Mouse (Mus musculus) bone marrow macrophage, adult 2 months (primary cell): ENCODE measurements around the gene 0610010K14Rik. TPM values are rescaled to one million over a fixed set of nuclear protein-coding genes. Genes with fewer than 3 reads are reported as not detected.
A peak's percentile ranks its signal among the peaks of the same experiment; 100 is the strongest.

Source experiments
- H3K27ac ChIP-seq: 2 replicates; pipeline ENCODE4 v1.5.1; 2012; ENCODE audit warnings: low read depth, low read length; ENCODE audit not compliant: insufficient read depth
- H3K4me1 ChIP-seq: 2 replicates; pipeline ENCODE4 v1.6.1; 2012; ENCODE audit warnings: low read length; ENCODE audit not compliant: control insufficient read depth, insufficient read depth
- H3K4me3 ChIP-seq: 2 replicates; pipeline ENCODE4 v1.5.1; 2012; ENCODE audit warnings: mild to moderate bottlenecking, low read length, moderate library complexity; ENCODE audit not compliant: insufficient read depth
- CTCF ChIP-seq: IDR thresholded peaks from 2 replicates; pipeline ENCODE4 v1.5.1; 2012; ENCODE audit warnings: low read depth, mild to moderate bottlenecking, low read length, moderate library complexity
- POLR2A ChIP-seq: IDR thresholded peaks from 2 replicates; pipeline ENCODE4 v1.6.1; 2012; ENCODE audit warnings: mild to moderate bottlenecking, low read depth, low read length, borderline replicate concordance
- polyA plus RNA-seq: library from polyadenylated mRNA; stranded (reverse); fragments of >200 nt; gene quantifications from 2 replicates; pipeline ENCODE4 v1.2.4, GENCODE M21; 2012; ENCODE audit not compliant: missing spikeins, insufficient read depth, insufficient read length

The 0610010K14Rik gene
- polyA plus RNA-seq, 1 experiment: 49.9 TPM

DNA sequence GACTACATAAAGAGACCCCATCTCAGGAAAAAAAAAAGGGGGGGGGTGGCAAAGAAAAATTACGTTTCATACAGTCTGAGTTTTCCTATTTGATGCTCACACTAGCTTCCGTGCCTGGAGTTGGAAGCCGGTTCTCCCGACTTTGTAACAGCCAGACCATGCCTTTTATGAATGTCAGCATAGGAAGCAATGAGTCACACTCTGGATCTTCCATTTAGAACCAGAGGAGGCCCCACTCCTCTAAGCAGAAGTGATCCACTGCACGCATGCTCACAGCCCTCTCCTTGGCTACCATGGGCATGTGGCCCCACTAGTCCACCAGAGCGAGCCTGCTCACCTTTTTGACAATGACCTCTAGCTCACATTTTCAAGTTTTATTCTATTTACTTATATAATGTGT is 46.5 kb downstream of the 0610010K14Rik start:
- H3K4me3 ChIP-seq: no peak overlapping the region
- peak overlapping the region; percentile 83 for H3K27ac ChIP-seq
- H3K4me1 ChIP-seq: peaks cover 58% of the 10 kb centered on the region
- TF ChIP-seq POLR2A (no peak), CTCF (no peak)

DNA sequence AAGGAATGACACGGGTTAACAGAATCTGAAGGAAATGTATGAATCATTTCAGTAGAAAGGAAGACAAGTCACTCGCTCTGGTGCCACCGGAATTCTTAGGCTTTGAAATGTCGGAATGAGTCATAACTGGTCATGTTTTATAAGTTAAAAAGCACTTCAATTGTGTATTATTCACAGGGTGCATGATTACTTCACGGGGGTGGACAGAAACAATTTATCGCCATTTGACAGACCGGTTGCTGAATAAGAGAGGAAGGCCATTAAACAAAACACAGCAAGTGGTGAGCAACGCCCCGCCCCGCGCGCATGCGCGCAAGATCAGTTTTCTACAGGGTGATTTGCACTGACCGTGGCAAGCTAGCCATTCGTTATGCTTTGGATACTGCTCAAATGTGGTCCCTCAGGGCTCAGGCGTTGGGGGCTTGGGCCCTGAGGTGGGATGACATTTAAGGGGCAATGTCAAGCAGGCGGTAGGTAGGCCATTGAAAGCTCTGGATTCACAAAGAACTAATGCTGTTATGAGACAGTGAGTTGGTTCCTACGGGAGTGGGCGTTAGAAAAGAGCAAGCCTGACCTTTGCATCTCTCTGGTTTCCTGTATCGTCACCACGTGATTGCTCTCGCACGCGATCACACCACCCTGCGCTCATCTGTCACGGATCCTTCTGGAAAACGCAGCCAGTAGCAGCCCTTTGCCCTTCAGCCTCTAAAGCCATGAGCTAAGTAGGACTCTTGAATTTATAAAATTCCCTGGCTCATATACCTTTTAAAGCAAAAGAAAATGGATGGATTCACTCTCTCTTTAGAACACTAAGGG is 48.2 kb downstream of the 0610010K14Rik start:
- Histone ChIP-seq H3K27ac (peak overlapping the region; percentile 87), H3K4me3 (no peak overlapping the region), H3K4me1 (peaks cover 65% of the 10 kb centered on the region)
- TF ChIP-seq POLR2A: no peak
- TF ChIP-seq CTCF: no peak

Other genes with a start within 250 kb of the 0610010K14Rik start
- gene Gabarap, start 246.8 kb downstream of the 0610010K14Rik start, polyA plus RNA-seq: 1,001 and 1,002 TPM in 2 replicates
- 77.6 and 78.1 TPM in 2 replicates for gene Phf23, start 242.1 kb downstream of the 0610010K14Rik start, polyA plus RNA-seq
- 20.4 and 25.8 TPM in 2 replicates for gene Dvl2, start 237.3 kb downstream of the 0610010K14Rik start, polyA plus RNA-seq
- 46.4 and 51.3 TPM in 2 replicates for gene Acadvl, start 222.5 kb downstream of the 0610010K14Rik start, polyA plus RNA-seq
- gene Dlg4, start 221.0 kb downstream of the 0610010K14Rik start, polyA plus RNA-seq: 31.1 and 34.0 TPM in 2 replicates
- not detected in 2 replicates for gene Asgr1, start 183.8 kb downstream of the 0610010K14Rik start, polyA plus RNA-seq
- gene Asgr2, start 145.3 kb downstream of the 0610010K14Rik start, polyA plus RNA-seq: 1.4 and 2.3 TPM in 2 replicates
- gene Mgl2, start 107.6 kb downstream of the 0610010K14Rik start, polyA plus RNA-seq: 7.7 and 7.8 TPM in 2 replicates
- gene Clec10a, start 81.7 kb downstream of the 0610010K14Rik start, polyA plus RNA-seq: 106 and 116 TPM in 2 replicates
- gene Slc16a11, start 25.2 kb downstream of the 0610010K14Rik start, polyA plus RNA-seq: not detected in 2 replicates
- gene Slc16a13, start 16.9 kb downstream of the 0610010K14Rik start, polyA plus RNA-seq: 6.1 and 8.5 TPM in 2 replicates
- gene Bcl6b, start 8.1 kb downstream of the 0610010K14Rik start, polyA plus RNA-seq: 0.32 and 0.70 TPM in 2 replicates
- gene Gm21988, start 1.9 kb upstream of the 0610010K14Rik start, polyA plus RNA-seq: 3.3 and 4.8 TPM in 2 replicates
- gene Rnasek, start 1.9 kb upstream of the 0610010K14Rik start, polyA plus RNA-seq: 322 and 354 TPM in 2 replicates
- gene Alox12, start 17.4 kb upstream of the 0610010K14Rik start, polyA plus RNA-seq: 0.27 TPM in 1 of 2 replicates, not detected in the other
- gene Alox12e, start 84.7 kb upstream of the 0610010K14Rik start, polyA plus RNA-seq: not detected in 2 replicates
- gene Alox15, start 114.1 kb upstream of the 0610010K14Rik start, polyA plus RNA-seq: 0.46 TPM in 1 of 2 replicates, not detected in the other
- gene Pelp1, start 172.1 kb upstream of the 0610010K14Rik start, polyA plus RNA-seq: 19.3 and 21.2 TPM in 2 replicates
- gene Arrb2, start 194.7 kb upstream of the 0610010K14Rik start, polyA plus RNA-seq: 520 and 549 TPM in 2 replicates
- 40.5 and 41.6 TPM in 2 replicates for gene Med11, start 214.0 kb upstream of the 0610010K14Rik start, polyA plus RNA-seq
- 21.7 and 23.7 TPM in 2 replicates for gene Zmynd15, start 221.5 kb upstream of the 0610010K14Rik start, polyA plus RNA-seq
- gene Cxcl16, start 222.1 kb upstream of the 0610010K14Rik start, polyA plus RNA-seq: 434 and 456 TPM in 2 replicates